Mouse (Mus musculus): ENCODE measurements around the gene Gm5965. TPM values are rescaled to one million over a fixed set of nuclear protein-coding genes. Genes with fewer than 3 reads are reported as not detected.

Gm5965 gene
- polyA plus RNA-seq, 1 experiment from 2014 or later, result not detected

GRCm38 (mm10) chr16:88826978-88827377, 49.3 kb downstream of the Gm5965 start:
- DNase-seq (ENCODE audit: low spot score) (no peak), ATAC-seq (ENCODE audit: low FRiP score, low TSS enrichment) (no peak)
- Histone ChIP-seq H3K36me3 (ENCODE audit: control insufficient read depth, insufficient read depth, low read length) (no peaks in the 10 kb centered on the region), H3K9ac (ENCODE audit: low read length) (no peak overlapping the region), H3K4me3 (ENCODE audit: low read depth, low read length) (no peak overlapping the region), H3K4me1 (replicated peaks; ENCODE audit: control insufficient read depth, insufficient read depth) (no peaks in the 10 kb centered on the region), H3K4me2 (replicated peaks; ENCODE audit: low read depth) (no peak overlapping the region), H3K27ac (replicated peaks) (no peak overlapping the region), H3K9me3 (ENCODE audit: control insufficient read depth, low read length) (no peaks in the 10 kb centered on the region), H3K27me3 (ENCODE audit: control insufficient read depth, insufficient read depth, low read length) (no peaks in the 10 kb centered on the region)
- WGBS, result 58% methylated on average over 3 of the region's 3 CpGs
- TF ChIP-seq EP300 (optimal IDR thresholded peaks at IDR 0.05) (no peak), CTCF (IDR thresholded peaks at IDR 0.05; ENCODE audit: low read depth) (no peak)

Other genes starting within 250 kb of the Gm5965 start
- 1.5 and 2.2 TPM in 2 replicates for gene Cldn8, start 214.7 kb upstream of the Gm5965 start, polyA plus RNA-seq (2015; fragmentation: Nextera tagmentation; extraction: Ambion mirVana)
- gene Krtap24-1, start 165.6 kb upstream of the Gm5965 start, polyA plus RNA-seq (2015; fragmentation: Nextera tagmentation; extraction: Ambion mirVana), result not detected in 2 replicates
- gene 2310079G19Rik, start 150.2 kb upstream of the Gm5965 start, polyA plus RNA-seq (2015; fragmentation: Nextera tagmentation; extraction: Ambion mirVana), result 0.41 and 0.64 TPM in 2 replicates
- gene Krtap26-1, start 130.1 kb upstream of the Gm5965 start, polyA plus RNA-seq (2015; fragmentation: Nextera tagmentation; extraction: Ambion mirVana), result not detected in 2 replicates
- not detected in 2 replicates for gene Krtap27-1, start 106.2 kb upstream of the Gm5965 start, polyA plus RNA-seq (2015; fragmentation: Nextera tagmentation; extraction: Ambion mirVana)
- gene 2310061N02Rik, start 69.9 kb upstream of the Gm5965 start, polyA plus RNA-seq (2015; fragmentation: Nextera tagmentation; extraction: Ambion mirVana), result not detected in 2 replicates
- gene Krtap13-1, start 49.0 kb upstream of the Gm5965 start, polyA plus RNA-seq (2015; fragmentation: Nextera tagmentation; extraction: Ambion mirVana), result not detected in 2 replicates
- gene Krtap13, start 26.3 kb upstream of the Gm5965 start, polyA plus RNA-seq (2015; fragmentation: Nextera tagmentation; extraction: Ambion mirVana), result not detected in 2 replicates
- 0.13 and 0.23 TPM in 2 replicates for gene 2310034C09Rik, start 19.0 kb upstream of the Gm5965 start, polyA plus RNA-seq (2015; fragmentation: Nextera tagmentation; extraction: Ambion mirVana)
- gene 2310057N15Rik, start 3.7 kb upstream of the Gm5965 start, polyA plus RNA-seq (2015; fragmentation: Nextera tagmentation; extraction: Ambion mirVana), result not detected in 2 replicates
- gene Gm20741, start 34.3 kb downstream of the Gm5965 start, polyA plus RNA-seq (2015; fragmentation: Nextera tagmentation; extraction: Ambion mirVana), result not detected in 2 replicates
- not detected in 2 replicates for gene Krtap15, start 42.3 kb downstream of the Gm5965 start, polyA plus RNA-seq (2015; fragmentation: Nextera tagmentation; extraction: Ambion mirVana)
- not detected in 2 replicates for gene Krtap14, start 48.2 kb downstream of the Gm5965 start, polyA plus RNA-seq (2015; fragmentation: Nextera tagmentation; extraction: Ambion mirVana)
- not detected in 2 replicates for gene Krtap19-1, start 91.5 kb downstream of the Gm5965 start, polyA plus RNA-seq (2015; fragmentation: Nextera tagmentation; extraction: Ambion mirVana)
- gene Krtap19-2, start 96.4 kb downstream of the Gm5965 start, polyA plus RNA-seq (2015; fragmentation: Nextera tagmentation; extraction: Ambion mirVana), result not detected in 2 replicates
- not detected in 2 replicates for gene Krtap19-3, start 100.1 kb downstream of the Gm5965 start, polyA plus RNA-seq (2015; fragmentation: Nextera tagmentation; extraction: Ambion mirVana)
- not detected in 2 replicates for gene Krtap19-4, start 107.2 kb downstream of the Gm5965 start, polyA plus RNA-seq (2015; fragmentation: Nextera tagmentation; extraction: Ambion mirVana)
- not detected in 2 replicates for gene Krtap19-5, start 118.6 kb downstream of the Gm5965 start, polyA plus RNA-seq (2015; fragmentation: Nextera tagmentation; extraction: Ambion mirVana)
- not detected in 2 replicates for gene Krtap19-9b, start 154.4 kb downstream of the Gm5965 start, polyA plus RNA-seq (2015; fragmentation: Nextera tagmentation; extraction: Ambion mirVana)
- gene Krtap16-3, start 185.0 kb downstream of the Gm5965 start, polyA plus RNA-seq (2015; fragmentation: Nextera tagmentation; extraction: Ambion mirVana), result not detected in 2 replicates
- not detected in 2 replicates for gene Krtap22-2, start 232.9 kb downstream of the Gm5965 start, polyA plus RNA-seq (2015; fragmentation: Nextera tagmentation; extraction: Ambion mirVana)
- gene Gm10229, start 237.4 kb downstream of the Gm5965 start, polyA plus RNA-seq (2015; fragmentation: Nextera tagmentation; extraction: Ambion mirVana), result not detected in 2 replicates